Mouse (Mus musculus) hindbrain, embryonic 16.5 days (tissue): ENCODE results near the gene Fam151a. TPM values are rescaled to one million over a fixed set of nuclear protein-coding genes. Genes with fewer than 3 reads are reported as not detected.
"Not testable (repeated sequence)": the region's sequence is repeated elsewhere in the genome, so short reads cannot be mapped to it uniquely, and the experiment has no call there.

Source experiments
- ATAC-seq: fragments of 200-750 bp; cut with Nextera tagmentation; 2 replicates; pipeline ENCODE4 v1.8.0; 2017; ENCODE audit warnings: moderate TSS enrichment, moderate library complexity
- H3K27ac ChIP-seq: fragments of 300-500 bp; sonication (generic); 2 replicates; pipeline ENCODE4 v1.5.1; 2014; ENCODE audit warnings: low read depth, mild to moderate bottlenecking, control low read depth, low read length, moderate library complexity
- H3K27me3 ChIP-seq: fragments of 300-500 bp; sonication (generic); replicated peaks from 2 replicates; pipeline ENCODE4 v1.6.1; 2014; ENCODE audit warnings: low read length; ENCODE audit not compliant: control insufficient read depth, insufficient read depth
- H3K36me3 ChIP-seq: fragments of 300-500 bp; sonication (generic); 2 replicates; pipeline ENCODE4 v1.6.1; 2014; ENCODE audit warnings: mild to moderate bottlenecking, low read length, moderate library complexity, mixed read lengths; ENCODE audit not compliant: control insufficient read depth, insufficient read depth
- H3K4me1 ChIP-seq: fragments of 300-500 bp; sonication (generic); 2 replicates; pipeline ENCODE4 v1.6.1; 2014; ENCODE audit warnings: low read depth, low read length; ENCODE audit not compliant: control insufficient read depth, insufficient read depth
- H3K4me2 ChIP-seq: fragments of 300-500 bp; sonication (generic); 2 replicates; pipeline ENCODE4 v1.6.1; 2014; ENCODE audit warnings: mild to moderate bottlenecking, low read length, control low read depth, moderate library complexity
- H3K4me3 ChIP-seq: fragments of 300-500 bp; sonication (generic); 2 replicates; pipeline ENCODE4 v1.5.1; 2014; ENCODE audit warnings: mild to moderate bottlenecking, low read length, control low read depth, moderate library complexity
- H3K9ac ChIP-seq: fragments of 300-500 bp; sonication (generic); 2 replicates; pipeline ENCODE4 v1.6.1; 2014; ENCODE audit warnings: low read depth, mild to moderate bottlenecking, control low read depth, low read length, moderate library complexity
- H3K9me3 ChIP-seq: fragments of 300-500 bp; sonication (generic); 2 replicates; pipeline ENCODE4 v1.6.1; 2014; ENCODE audit warnings: mild to moderate bottlenecking, low read length, moderate library complexity; ENCODE audit not compliant: control insufficient read depth
- WGBS: fragments of 180-500 bp; shearing (Covaris S2); extraction: QIAGEN DNeasy Blood & Tissue Kit; methylation state at CpG from one replicate; pipeline ENCODE4 v1.1.7; 2014; 5-methylcytosine and 5-hydroxymethylcytosine counted together
- polyA plus RNA-seq: library from polyadenylated mRNA; unstranded; fragments of >200 nt; fragmentation: Nextera tagmentation; extraction: Ambion mirVana; gene quantifications from 2 replicates; pipeline ENCODE4 v1.2.1, GENCODE M21; 2015

Fam151a gene
- polyA plus RNA-seq, 1 experiment from 2014 or later, result not detected

DNA sequence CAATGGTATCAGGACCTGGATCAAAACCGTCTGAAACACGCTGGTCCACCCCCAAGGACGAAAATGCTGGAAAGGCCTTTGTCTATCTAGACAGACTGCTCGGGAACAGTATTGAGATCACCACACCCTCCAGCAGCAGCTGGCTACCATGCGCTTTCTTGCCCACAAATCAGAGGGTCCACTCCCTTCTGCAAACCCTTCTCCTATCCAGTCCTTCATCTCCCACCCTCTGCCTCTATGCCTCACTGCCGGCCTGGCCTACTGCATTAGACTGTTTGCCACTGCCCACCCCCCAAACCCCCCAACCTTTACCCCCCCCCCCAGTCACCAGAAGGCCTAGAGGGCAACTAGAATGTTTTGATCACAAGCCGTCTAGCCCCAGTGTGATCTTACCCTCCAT, 51.7 kb downstream of the Fam151a start:
- Histone ChIP-seq H3K4me3 (no peak overlapping the region), H3K27me3 (no peaks in the 10 kb centered on the region), H3K36me3 (no peaks in the 10 kb centered on the region), H3K27ac (peak overlapping the region; percentile 86), H3K4me1 (peaks cover 25% of the 10 kb centered on the region), H3K9ac (peak overlapping the region; percentile 11; the same call in 1 of the 2 replicates), H3K9me3 (no peaks in the 10 kb centered on the region), H3K4me2 (no peak overlapping the region)
- peak; percentile 21 for ATAC-seq
- WGBS, result 49% methylated on average over 7 of the region's 7 CpGs

DNA sequence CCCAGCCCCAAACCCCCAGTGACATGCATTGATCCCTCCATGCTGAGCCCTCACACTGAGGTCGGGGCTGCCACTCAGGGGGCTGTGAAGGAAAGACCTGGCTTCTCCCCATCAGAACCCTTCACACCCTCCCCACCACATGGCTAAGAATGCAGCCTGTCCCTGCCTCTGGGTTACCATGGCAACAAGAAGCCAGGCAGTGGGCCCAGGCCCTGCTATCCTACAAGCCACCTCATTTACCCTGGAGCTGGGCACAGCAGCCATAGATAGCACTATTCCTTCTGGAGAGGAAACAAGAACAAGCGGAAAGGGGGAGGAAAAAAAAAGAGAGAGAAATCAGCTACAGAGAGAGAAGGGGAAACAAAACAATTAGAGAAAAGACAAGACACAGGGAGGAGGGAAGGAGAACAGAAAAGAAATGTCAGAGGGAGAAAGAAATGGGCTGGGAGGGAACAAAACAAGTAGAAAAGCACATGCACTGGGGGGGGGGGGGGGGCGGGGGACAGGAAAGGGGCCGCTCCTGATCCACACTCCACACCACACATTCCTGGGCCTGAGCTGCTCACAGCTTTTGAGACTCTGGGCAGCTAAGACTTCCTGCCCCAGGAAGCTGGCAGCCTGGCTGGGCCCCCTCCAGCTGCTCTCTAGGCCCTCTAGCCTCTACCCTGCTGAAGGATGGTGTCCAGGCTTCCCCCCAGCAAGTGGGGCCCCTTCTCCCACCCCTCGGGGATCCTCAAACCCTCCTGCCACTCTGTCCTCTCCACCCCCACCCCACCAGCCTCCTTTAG, 52.3 kb downstream of the Fam151a start:
- H3K9me3 ChIP-seq, result no peaks in the 10 kb centered on the region
- no peaks in the 10 kb centered on the region for H3K36me3 ChIP-seq
- H3K4me1 ChIP-seq, result peaks cover 25% of the 10 kb centered on the region
- ATAC-seq, result peak; percentile 95
- H3K27me3 ChIP-seq, result no peaks in the 10 kb centered on the region
- no peak overlapping the region for H3K4me3 ChIP-seq
- H3K9ac ChIP-seq, result peak overlapping the region; percentile 37
- H3K27ac ChIP-seq, result peak overlapping the region; percentile 86
- H3K4me2 ChIP-seq, result no peak overlapping the region; the same call in 1 of the 2 replicates
- WGBS, result 4% methylated on average over 5 of the region's 5 CpGs

DNA sequence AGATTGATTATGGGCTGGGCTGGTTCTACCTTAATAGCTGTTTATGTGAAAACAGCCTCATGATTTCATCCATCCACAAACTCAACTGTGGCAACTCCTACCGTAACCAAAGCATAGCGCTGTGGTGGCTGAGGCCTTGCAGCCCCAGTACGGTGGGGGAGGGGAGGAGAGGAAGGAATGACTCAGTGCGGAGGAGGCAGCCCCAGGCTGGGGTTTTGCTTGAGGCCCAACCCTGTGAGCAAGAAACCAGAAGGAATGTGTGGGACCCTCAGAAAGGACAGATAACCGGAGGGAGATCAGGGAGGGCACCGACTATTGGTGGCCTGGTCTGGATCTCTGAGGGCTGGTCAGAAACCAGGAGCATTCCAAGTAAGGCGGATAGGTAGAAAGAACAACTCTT, 54.1 kb downstream of the Fam151a start:
- 53% methylated on average over 7 of the region's 7 CpGs for WGBS

DNA sequence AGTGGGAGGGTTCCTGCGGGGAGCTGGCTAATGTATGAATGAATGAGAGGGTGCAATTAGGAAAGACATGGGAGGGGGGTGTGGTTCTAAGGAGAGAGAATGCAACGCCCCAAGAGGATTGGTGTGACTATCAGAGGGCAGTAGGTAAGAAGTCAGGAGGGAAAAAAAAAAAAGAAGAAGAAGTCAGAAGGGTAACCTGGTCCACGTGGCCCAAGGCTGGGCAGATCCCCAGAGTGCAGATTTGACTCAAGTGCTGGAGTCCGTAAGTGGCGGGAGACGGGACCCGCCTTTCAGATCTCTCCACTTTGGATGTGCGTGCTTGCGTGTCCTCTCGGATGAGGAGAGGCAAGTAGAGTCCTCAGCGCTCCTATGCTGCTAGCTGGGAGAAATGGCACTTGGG, 54.9 kb downstream of the Fam151a start:
- Histone ChIP-seq H3K27me3 (no peaks in the 10 kb centered on the region), H3K4me2 (no peak overlapping the region), H3K9me3 (no peaks in the 10 kb centered on the region), H3K4me1 (peaks cover 25% of the 10 kb centered on the region), H3K27ac (no peak overlapping the region), H3K36me3 (no peaks in the 10 kb centered on the region), H3K9ac (no peak overlapping the region), H3K4me3 (no peak overlapping the region)
- WGBS, result 85% methylated on average over 11 of the region's 11 CpGs
- no peak for ATAC-seq

More for the DNA sequence above, 54.1 kb downstream of the Fam151a start:
- Histone ChIP-seq H3K4me2 (no peak overlapping the region), H3K4me3 (no peak overlapping the region), H3K9ac (no peak overlapping the region), H3K36me3 (no peaks in the 10 kb centered on the region), H3K27ac (no peak overlapping the region; the same call in 1 of the 2 replicates), H3K4me1 (peaks cover 25% of the 10 kb centered on the region), H3K27me3 (no peaks in the 10 kb centered on the region), H3K9me3 (no peaks in the 10 kb centered on the region)
- no peak for ATAC-seq

DNA sequence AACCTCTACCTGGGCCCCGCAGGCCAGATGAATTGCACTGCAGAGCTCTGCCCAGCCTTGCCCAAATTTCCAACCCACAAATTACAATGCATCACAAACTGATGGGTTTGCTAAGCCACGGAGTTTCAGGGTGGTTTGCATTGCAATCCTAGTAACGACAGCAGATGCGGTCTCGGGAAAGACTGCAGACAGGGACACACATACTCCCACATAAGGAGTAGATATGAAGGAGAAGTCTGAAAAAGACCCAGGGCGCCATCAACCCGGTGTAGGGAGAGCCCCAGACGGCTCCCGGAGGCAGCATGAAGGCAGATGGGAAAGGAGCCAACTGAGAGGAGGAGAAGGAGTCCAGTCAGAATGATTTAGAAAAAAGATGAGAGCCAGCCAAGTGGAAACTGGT, 56.0 kb downstream of the Fam151a start:
- no peak for ATAC-seq
- no peak overlapping the region for H3K4me2 ChIP-seq
- H3K27ac ChIP-seq, result no peak overlapping the region
- H3K4me1 ChIP-seq, result peaks cover 25% of the 10 kb centered on the region
- H3K9ac ChIP-seq, result no peak overlapping the region
- H3K27me3 ChIP-seq, result no peaks in the 10 kb centered on the region
- H3K4me3 ChIP-seq, result no peak overlapping the region
- WGBS, result 60% methylated on average over 9 of the region's 9 CpGs
- H3K9me3 ChIP-seq, result no peaks in the 10 kb centered on the region
- H3K36me3 ChIP-seq, result no peaks in the 10 kb centered on the region

DNA sequence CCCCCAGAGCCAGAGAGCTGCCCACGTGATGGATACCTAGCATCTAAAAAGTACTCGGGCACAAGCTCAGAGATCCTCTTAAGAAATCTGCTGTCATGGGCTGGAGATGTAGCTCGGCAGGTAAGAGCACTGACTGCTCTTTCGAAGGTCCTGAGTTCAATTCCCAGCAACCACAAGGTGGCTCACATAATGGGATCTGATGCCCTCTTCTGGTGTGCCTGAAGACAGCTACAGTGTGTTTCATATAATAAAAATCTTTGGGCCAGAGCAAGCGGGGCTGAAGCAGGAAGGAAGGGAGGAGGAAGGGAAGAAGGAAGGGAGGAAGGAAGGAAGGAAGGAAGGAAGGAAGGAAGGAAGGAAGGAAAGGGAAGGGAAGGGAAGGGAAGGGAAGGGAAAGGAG, 56.5 kb downstream of the Fam151a start:
- not testable (repeated sequence) for H3K27me3 ChIP-seq, H3K27ac ChIP-seq, H3K9ac ChIP-seq, ATAC-seq, H3K4me3 ChIP-seq, H3K9me3 ChIP-seq, H3K4me2 ChIP-seq, H3K36me3 ChIP-seq
- peaks cover 22% of the 10 kb centered on the region for H3K4me1 ChIP-seq
- WGBS, result 83% methylated on average over 5 of the region's 5 CpGs

DNA sequence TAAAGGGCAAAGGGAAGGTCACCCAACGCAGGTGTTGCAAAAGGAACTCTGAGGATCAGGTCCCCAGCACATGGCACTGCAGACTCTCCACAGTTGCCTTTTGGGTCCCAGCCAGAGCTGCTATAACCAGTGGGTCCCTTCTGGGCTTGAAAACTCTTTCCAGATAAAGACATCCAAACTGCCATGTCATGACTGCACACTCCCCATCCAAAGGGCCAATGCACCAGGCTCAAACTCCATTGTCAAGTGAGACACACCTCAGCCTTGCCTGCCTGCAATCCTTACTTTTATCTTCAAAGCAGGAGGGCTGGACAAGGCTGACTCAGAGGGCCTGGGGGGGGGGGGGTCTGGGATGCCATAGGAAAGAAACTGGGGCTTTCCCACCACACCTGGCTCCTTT, 57.2 kb downstream of the Fam151a start:
- H3K27ac ChIP-seq, result no peak overlapping the region

DNA sequence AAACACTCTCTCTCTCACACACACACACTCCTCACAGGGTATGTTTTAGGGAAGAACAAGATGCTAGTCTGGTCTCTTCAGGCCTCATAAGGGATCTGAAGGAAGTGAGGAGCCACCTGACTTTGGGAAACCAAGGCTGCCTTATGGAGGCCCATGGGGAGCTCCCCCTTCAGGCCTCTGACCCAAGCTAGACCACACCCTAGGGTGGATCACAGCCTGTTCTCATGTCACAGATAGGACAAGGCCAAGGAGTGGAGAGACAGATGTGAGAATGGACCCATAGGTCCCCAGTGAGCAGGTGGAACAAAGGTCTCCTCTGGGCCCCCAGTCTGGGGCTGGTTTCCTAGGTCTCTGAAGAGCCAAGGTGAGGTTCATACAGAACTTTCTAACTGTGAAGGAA, 58.6 kb downstream of the Fam151a start:
- Histone ChIP-seq H3K9me3 (no peaks in the 10 kb centered on the region), H3K4me2 (no peak overlapping the region), H3K27ac (no peak overlapping the region), H3K9ac (no peak overlapping the region), H3K27me3 (no peaks in the 10 kb centered on the region), H3K4me3 (no peak overlapping the region), H3K36me3 (no peaks in the 10 kb centered on the region), H3K4me1 (peaks cover 4% of the 10 kb centered on the region; the same call in 1 of the 2 replicates)
- no peak for ATAC-seq

More for the DNA sequence above, 57.2 kb downstream of the Fam151a start:
- Histone ChIP-seq H3K36me3 (no peaks in the 10 kb centered on the region), H3K4me1 (peaks cover 15% of the 10 kb centered on the region), H3K4me3 (no peak overlapping the region), H3K4me2 (no peak overlapping the region), H3K9ac (no peak overlapping the region), H3K27me3 (no peaks in the 10 kb centered on the region), H3K9me3 (no peaks in the 10 kb centered on the region)
- WGBS, result 84% methylated on average over 1 of the region's 1 CpGs
- no peak for ATAC-seq

DNA sequence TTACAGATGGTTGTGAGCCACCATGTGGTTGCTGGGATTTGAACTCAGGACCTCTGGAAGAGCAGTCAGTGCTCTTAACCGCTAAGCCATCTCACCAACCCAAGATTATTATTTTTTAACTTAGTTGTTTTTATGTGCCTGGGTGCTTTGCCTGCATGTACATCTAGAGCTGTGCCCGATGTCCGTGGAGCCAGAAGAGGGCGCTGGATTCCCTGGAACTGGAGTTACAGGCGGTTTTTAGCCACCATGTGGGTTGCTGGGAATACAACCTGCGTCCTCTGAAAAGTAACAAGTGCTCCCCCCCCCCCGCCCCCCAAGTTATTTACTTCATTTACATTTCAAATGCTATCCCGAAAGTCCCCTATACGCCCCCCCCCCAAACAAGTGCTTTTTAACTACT, 60.1 kb downstream of the Fam151a start:
- 93% methylated on average over 9 of the region's 9 CpGs for WGBS
- ATAC-seq, H3K4me2 ChIP-seq: not testable (repeated sequence)

More for the DNA sequence above, 60.1 kb downstream of the Fam151a start:
- not testable (repeated sequence) for H3K4me1 ChIP-seq, H3K9me3 ChIP-seq, H3K36me3 ChIP-seq, H3K9ac ChIP-seq, H3K27ac ChIP-seq, H3K4me3 ChIP-seq, H3K27me3 ChIP-seq
